Mouse (Mus musculus): Measurements from ENCODE around the gene Cmss1.

- no peak for TF ChIP-seq POLR2A (IDR thresholded peaks at IDR 0.05; ENCODE audit: insufficient read length, low read depth)
- no peak for TF ChIP-seq E2F4 (IDR thresholded peaks at IDR 0.05; ENCODE audit: insufficient read depth)
- TF ChIP-seq MYOD1 (IDR thresholded peaks at IDR 0.05; ENCODE audit: control insufficient read depth in 1 of 3, insufficient read length in 2 of 3, low read depth in 2 of 3) = no peak
- TF ChIP-seq REST (IDR thresholded peaks at IDR 0.05; ENCODE audit: insufficient read depth, insufficient read length) = no peak
- TF ChIP-seq TCF3 (IDR thresholded peaks at IDR 0.05; ENCODE audit: insufficient read length, low read depth) = no peak
- TF ChIP-seq POLR2AphosphoS2 (IDR thresholded peaks at IDR 0.05; ENCODE audit: insufficient read length, low read depth) = no peak
- TF ChIP-seq MAX (IDR thresholded peaks at IDR 0.05; ENCODE audit: low read depth) = no peak
- TF ChIP-seq TCF12 (IDR thresholded peaks at IDR 0.05; ENCODE audit: insufficient read depth, poor library complexity, severe bottlenecking) = no peak
- no peak for TF ChIP-seq MYOG (IDR thresholded peaks at IDR 0.05; ENCODE audit: control insufficient read depth in 1 of 3, insufficient read depth in 1 of 3, insufficient read length in 2 of 3, low read depth in 2 of 3)
These were observed 34.8 kb upstream of the Cmss1 start for GRCm38 (mm10) chr16:57641346-57641885.

Data from myocyte (in vitro differentiated cells).